Mouse (Mus musculus) MEL (cell line): ENCODE results near the gene Lrp3. TPM values are rescaled to one million over a fixed set of nuclear protein-coding genes. Genes with fewer than 3 reads are reported as not detected.
A peak's percentile ranks its signal among the peaks of the same experiment; 100 is the strongest.

Experiments
- DNase-seq: peaks from one replicate; pipeline ENCODE4 v3.0.0; 2011; ENCODE audit warnings: low read depth, low spot score
- H3K27ac ChIP-seq: 2 replicates; pipeline ENCODE4 v1.5.1; 2012; ENCODE audit warnings: low read depth, mild to moderate bottlenecking, control low read depth, low read length, moderate library complexity; ENCODE audit not compliant: control insufficient read depth
- H3K27me3 ChIP-seq, 2 experiments: fragments of 150-350 bp in 1 of 2; sonication (generic) in 1 of 2; 2 replicates each; pipeline ENCODE4 v1.6.1; 2012; ENCODE audit warnings: low read length in 2 of 2, mild to moderate bottlenecking in 2 of 2, improper control_type of control experiment in 1 of 2, moderate library complexity in 1 of 2; ENCODE audit not compliant: insufficient read depth in 2 of 2, control insufficient read depth in 1 of 2
- H3K36me3 ChIP-seq, 2 experiments: 2 replicates each; pipeline ENCODE4 v1.6.1; 2012 to 2014; ENCODE audit warnings: low read length in 2 of 2, improper control_type of control experiment in 1 of 2, inconsistent platforms in 1 of 2, mild to moderate bottlenecking in 1 of 2; ENCODE audit not compliant: insufficient read depth in 2 of 2, control insufficient read depth in 1 of 2
- H3K4me1 ChIP-seq, 2 experiments: fragments of 150-350 bp in 1 of 2; sonication (generic) in 1 of 2; 2 replicates each; pipeline ENCODE4 v1.6.1; 2012; ENCODE audit warnings: low read length in 2 of 2, improper control_type of control experiment in 1 of 2, mild to moderate bottlenecking in 1 of 2; ENCODE audit not compliant: insufficient read depth in 2 of 2, control insufficient read depth in 1 of 2
- H3K4me3 ChIP-seq, 2 experiments: fragments of 150-350 bp in 1 of 2; sonication (generic) in 1 of 2; 2 replicates each; pipeline ENCODE4 v1.5.1; 2012; ENCODE audit warnings: low read depth in 2 of 2, low read length in 2 of 2, mild to moderate bottlenecking in 2 of 2, moderate library complexity in 2 of 2, control low read depth in 1 of 2, improper control_type of control experiment in 1 of 2; ENCODE audit not compliant: control insufficient read depth in 1 of 2, insufficient read depth in 1 of 2
- H3K79me2 ChIP-seq: 2 replicates; pipeline ENCODE4 v1.6.1; 2012; ENCODE audit warnings: mild to moderate bottlenecking, low read length, moderate library complexity; ENCODE audit not compliant: control insufficient read depth, poor library complexity, insufficient read depth
- H3K9ac ChIP-seq: 2 replicates; pipeline ENCODE4 v1.6.1; 2012; ENCODE audit warnings: low read depth, mild to moderate bottlenecking, control low read depth, low read length, moderate library complexity; ENCODE audit not compliant: control insufficient read depth, poor library complexity, severe bottlenecking
- H3K9me3 ChIP-seq: fragments of 150-350 bp; sonication (generic); replicated peaks from 2 replicates; pipeline ENCODE4 v1.6.1; 2012; ENCODE audit warnings: mild to moderate bottlenecking, low read length, improper control_type of control experiment, moderate library complexity; ENCODE audit not compliant: insufficient read depth
- BHLHE40 ChIP-seq: IDR thresholded peaks from 2 replicates; pipeline ENCODE4 v1.6.1; 2012; ENCODE audit warnings: low read depth, mild to moderate bottlenecking, inconsistent platforms, low read length, improper control_type of control experiment, borderline replicate concordance
- CHD1 ChIP-seq: IDR thresholded peaks from 2 replicates; pipeline ENCODE4 v1.6.1; 2012; ENCODE audit warnings: low read depth, mild to moderate bottlenecking, inconsistent platforms, low read length, improper control_type of control experiment
- CHD2 ChIP-seq: IDR thresholded peaks from 2 replicates; pipeline ENCODE4 v1.6.1; 2011; ENCODE audit warnings: low read length, improper control_type of control experiment
- CTCF ChIP-seq, 3 experiments: IDR thresholded peaks in 2 of 3; conservative IDR thresholded peaks in 1 of 3; 2 replicates each; pipeline ENCODE4 v1.5.1; 2011 to 2012; ENCODE audit warnings: low read length in 3 of 3, low read depth in 2 of 3, mild to moderate bottlenecking in 2 of 3, improper control_type of control experiment in 1 of 3, inconsistent platforms in 1 of 3, mixed read lengths in 1 of 3, moderate library complexity in 1 of 3; ENCODE audit not compliant: control insufficient read depth in 1 of 3, insufficient read depth in 1 of 3, poor library complexity in 1 of 3, severe bottlenecking in 1 of 3
- E2F4 ChIP-seq: IDR thresholded peaks from 2 replicates; pipeline ENCODE4 v1.6.1; 2011; ENCODE audit warnings: low read depth, low read length, improper control_type of control experiment, borderline replicate concordance
- ELF1 ChIP-seq: IDR thresholded peaks from 2 replicates; pipeline ENCODE4 v1.6.1; 2014; ENCODE audit warnings: low read depth, mild to moderate bottlenecking, inconsistent platforms, low read length, improper control_type of control experiment, moderate library complexity
- EP300 ChIP-seq, 2 experiments: IDR thresholded peaks; 2 replicates each; pipeline ENCODE4 v1.6.1; 2011; ENCODE audit warnings: improper control_type of control experiment in 2 of 2, low read length in 2 of 2, low read depth in 1 of 2, mild to moderate bottlenecking in 1 of 2
- GABPA ChIP-seq: IDR thresholded peaks from 2 replicates; pipeline ENCODE4 v1.6.1; 2012; ENCODE audit warnings: low read depth, mild to moderate bottlenecking, inconsistent platforms, low read length, improper control_type of control experiment, moderate library complexity
- GATA1 ChIP-seq: IDR thresholded peaks from 2 replicates; pipeline ENCODE4 v1.6.1; 2011; ENCODE audit warnings: low read depth, low read length, improper control_type of control experiment
- HCFC1 ChIP-seq: IDR thresholded peaks from 2 replicates; pipeline ENCODE4 v1.6.1; 2012; ENCODE audit warnings: low read depth, mild to moderate bottlenecking, inconsistent platforms, low read length, improper control_type of control experiment, moderate library complexity
- JUND ChIP-seq: IDR thresholded peaks from 2 replicates; pipeline ENCODE4 v1.6.1; 2011; ENCODE audit warnings: low read depth, mild to moderate bottlenecking, improper control_type of control experiment, low read length
- KAT2A ChIP-seq: conservative IDR thresholded peaks from 2 replicates; pipeline ENCODE4 v1.6.1; 2012; ENCODE audit warnings: low read depth, low read length, improper control_type of control experiment, inconsistent platforms
- MAFK ChIP-seq: IDR thresholded peaks from 2 replicates; pipeline ENCODE4 v1.6.1; 2011; ENCODE audit warnings: low read depth, mild to moderate bottlenecking, low read length, improper control_type of control experiment, borderline replicate concordance
- MAX ChIP-seq: IDR thresholded peaks from 2 replicates; pipeline ENCODE4 v1.6.1; 2011; ENCODE audit warnings: low read length, improper control_type of control experiment
- MEF2A ChIP-seq: IDR thresholded peaks from 2 replicates; pipeline ENCODE4 v1.6.1; 2014; ENCODE audit warnings: low read depth, mild to moderate bottlenecking, inconsistent platforms, low read length, improper control_type of control experiment; ENCODE audit not compliant: poor library complexity, insufficient replicate concordance, severe bottlenecking; ENCODE audit errors: extremely low read depth
- MXI1 ChIP-seq: IDR thresholded peaks from 2 replicates; pipeline ENCODE4 v1.6.1; 2011; ENCODE audit warnings: mild to moderate bottlenecking, low read depth, low read length, improper control_type of control experiment
- MYB ChIP-seq: IDR thresholded peaks from 2 replicates; pipeline ENCODE4 v1.6.1; 2011; ENCODE audit warnings: mild to moderate bottlenecking, low read depth, low read length, improper control_type of control experiment
- MYC ChIP-seq: IDR thresholded peaks from 2 replicates; pipeline ENCODE4 v1.6.1; 2011; ENCODE audit warnings: low read depth, mild to moderate bottlenecking, low read length, improper control_type of control experiment, moderate library complexity
- NELFE ChIP-seq: IDR thresholded peaks from 2 replicates; pipeline ENCODE4 v1.6.1; 2011; ENCODE audit warnings: low read depth, low read length, improper control_type of control experiment
- NRF1 ChIP-seq: IDR thresholded peaks from 2 replicates; pipeline ENCODE4 v1.6.1; 2014; ENCODE audit warnings: low read depth, mild to moderate bottlenecking, inconsistent platforms, low read length, improper control_type of control experiment, moderate library complexity; ENCODE audit not compliant: poor library complexity, insufficient read depth, severe bottlenecking
- POLR2A ChIP-seq, 2 experiments: IDR thresholded peaks; 2 replicates each; pipeline ENCODE4 v1.6.1; 2011 to 2012; ENCODE audit warnings: low read length in 2 of 2, mild to moderate bottlenecking in 2 of 2, control low read depth in 1 of 2, improper control_type of control experiment in 1 of 2, low read depth in 1 of 2, moderate library complexity in 1 of 2; ENCODE audit not compliant: control insufficient read depth in 1 of 2, insufficient read depth in 1 of 2, poor library complexity in 1 of 2
- POLR2AphosphoS2 ChIP-seq: IDR thresholded peaks from 2 replicates; pipeline ENCODE4 v1.6.1; 2011; ENCODE audit warnings: low read length, improper control_type of control experiment
- POLR2AphosphoS5 ChIP-seq: IDR thresholded peaks from 2 replicates; pipeline ENCODE4 v1.6.1; 2012; ENCODE audit warnings: low read depth, borderline replicate concordance, mild to moderate bottlenecking, inconsistent platforms, low read length, moderate library complexity, mixed read lengths
- RAD21 ChIP-seq: IDR thresholded peaks from 2 replicates; pipeline ENCODE4 v1.6.1; 2011; ENCODE audit warnings: mild to moderate bottlenecking, low read depth, low read length, improper control_type of control experiment
- RCOR1 ChIP-seq: IDR thresholded peaks from 2 replicates; pipeline ENCODE4 v1.6.1; 2012; ENCODE audit warnings: low read depth, mild to moderate bottlenecking, inconsistent platforms, low read length, improper control_type of control experiment
- SIN3A ChIP-seq: IDR thresholded peaks from 2 replicates; pipeline ENCODE4 v1.6.1; 2012; ENCODE audit warnings: low read length, improper control_type of control experiment, inconsistent platforms
- SMC3 ChIP-seq: IDR thresholded peaks from 2 replicates; pipeline ENCODE4 v1.6.1; 2011; ENCODE audit warnings: low read depth, low read length, improper control_type of control experiment
- TBP ChIP-seq: IDR thresholded peaks from 2 replicates; pipeline ENCODE4 v1.8.0; 2011; ENCODE audit warnings: low read depth, low read length, improper control_type of control experiment
- TCF12 ChIP-seq: IDR thresholded peaks from 2 replicates; pipeline ENCODE4 v1.6.1; 2014; ENCODE audit warnings: low read depth, mild to moderate bottlenecking, inconsistent platforms, low read length, improper control_type of control experiment, moderate library complexity
- UBTF ChIP-seq: IDR thresholded peaks from 2 replicates; pipeline ENCODE4 v1.6.1; 2012; ENCODE audit warnings: low read depth, mild to moderate bottlenecking, inconsistent platforms, low read length, improper control_type of control experiment, moderate library complexity, borderline replicate concordance; ENCODE audit not compliant: insufficient read depth
- USF1 ChIP-seq: IDR thresholded peaks from 2 replicates; pipeline ENCODE4 v1.6.1; 2014; ENCODE audit warnings: low read depth, mild to moderate bottlenecking, inconsistent platforms, low read length, improper control_type of control experiment, moderate library complexity
- ZC3H11A ChIP-seq: IDR thresholded peaks from 2 replicates; pipeline ENCODE4 v1.6.1; 2012; ENCODE audit warnings: low read depth, mild to moderate bottlenecking, inconsistent platforms, low read length, improper control_type of control experiment
- ZKSCAN1 ChIP-seq: IDR thresholded peaks from 2 replicates; pipeline ENCODE4 v1.6.1; 2012; ENCODE audit warnings: low read depth, mild to moderate bottlenecking, inconsistent platforms, low read length, improper control_type of control experiment, moderate library complexity
- ZMIZ1 ChIP-seq: IDR thresholded peaks from 2 replicates; pipeline ENCODE4 v1.6.1; 2012; ENCODE audit warnings: low read depth, mild to moderate bottlenecking, inconsistent platforms, low read length, improper control_type of control experiment, moderate library complexity
- ZNF384 ChIP-seq: IDR thresholded peaks from 2 replicates; pipeline ENCODE4 v1.6.1; 2012; ENCODE audit warnings: low read depth, mild to moderate bottlenecking, inconsistent platforms, low read length, improper control_type of control experiment
- polyA plus RNA-seq, 2 experiments: library from polyadenylated mRNA; stranded (reverse) in 1 of 2; unstranded in 1 of 2; fragments of >175 nt in 1 of 2; fragments of >200 nt in 1 of 2; gene quantifications; 2 replicates each; pipeline versions ENCODE4 v1.2.1 to v1.2.4; 2012; ENCODE audit warnings: low replicate concordance in 2 of 2, low read depth in 1 of 2; ENCODE audit not compliant: insufficient read length in 2 of 2, insufficient read depth in 1 of 2, missing spikeins in 1 of 2
- total RNA-seq: library from RNA; depleted of rRNA; stranded (reverse); fragments of 300-350 nt; gene quantifications from 2 replicates; pipeline ENCODE4 v1.2.3, GENCODE M21; 2012

Gene Lrp3
- total and polyA plus RNA-seq, 3 experiments: not detected

DNA sequence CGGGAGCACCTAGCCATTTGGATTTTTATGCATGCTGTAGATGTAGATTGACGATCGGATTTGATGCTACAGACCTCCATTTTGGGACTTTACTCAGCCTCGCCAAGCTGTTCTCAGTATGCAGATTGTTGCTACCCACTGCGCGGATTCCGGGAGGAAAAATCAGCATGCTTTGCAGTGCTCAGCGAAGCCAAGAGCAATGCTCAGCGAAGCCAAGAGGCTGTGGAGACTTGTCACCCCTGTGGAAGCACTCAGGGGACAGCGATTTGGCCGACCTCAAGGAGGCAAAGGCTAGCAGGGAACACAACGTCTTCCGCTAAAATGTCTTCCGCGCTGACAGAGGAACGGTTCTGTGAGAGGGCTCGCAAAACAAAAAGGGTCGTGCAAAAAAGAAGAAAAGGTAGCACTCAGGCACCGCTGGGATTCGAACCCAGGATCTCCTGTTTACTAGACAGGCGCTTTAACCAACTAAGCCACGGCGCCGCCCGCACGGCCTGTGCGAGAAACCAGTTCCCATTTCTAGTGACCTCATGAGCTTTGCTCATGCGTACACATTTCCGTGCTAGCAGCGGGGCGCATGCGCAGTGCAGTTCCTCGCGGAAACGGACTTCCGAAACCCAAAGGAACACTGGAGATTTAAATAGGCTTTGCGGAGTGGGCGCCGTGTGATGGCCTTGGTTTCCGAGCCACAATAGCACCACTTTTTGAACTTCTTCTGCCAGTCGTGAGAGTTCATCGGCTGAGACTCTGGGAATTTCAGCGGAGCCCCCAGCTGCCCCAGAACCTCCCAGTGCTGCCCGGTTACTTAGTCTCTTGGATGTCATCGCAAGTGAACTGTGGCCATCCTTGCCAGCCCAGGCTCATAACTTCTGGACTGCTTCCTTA is 19.3 kb upstream of the Lrp3 start:
- DNase-seq: peak; percentile 97
- peak overlapping the region; percentile 88 for H3K27ac ChIP-seq
- H3K4me1 ChIP-seq: peaks cover 0 to 9% of the 10 kb centered on the region in 2 experiments; a peak in 1 of 4 replicates
- H3K9ac ChIP-seq: peak overlapping the region; percentile 85
- no peaks in the 10 kb centered on the region for H3K27me3 ChIP-seq
- H3K79me2 ChIP-seq: no peaks in the 10 kb centered on the region; the same call in 1 of the 2 replicates
- peaks cover 0 to 2% of the 10 kb centered on the region in 2 experiments; a peak in 2 of 4 replicates for H3K36me3 ChIP-seq
- H3K9me3 ChIP-seq: no peaks in the 10 kb centered on the region
- peak overlapping the region; percentile 71 to 86 for H3K4me3 ChIP-seq
- peak; percentile 17; the same call in 1 of the 2 replicates for TF ChIP-seq TCF12
- TF ChIP-seq POLR2A (IDR thresholded peaks at IDR 0.05; ENCODE audit: control insufficient read depth in 1 of 2, insufficient read depth in 1 of 2, low read depth in 1 of 2, low read length in 2 of 2, poor library complexity in 1 of 2): peak in 1 of 2 experiments; percentile 50; a peak in 2 of 4 replicates
- TF ChIP-seq CHD1: no peak
- peak; percentile 76 for TF ChIP-seq NELFE
- no peak for TF ChIP-seq CTCF (IDR thresholded peaks at IDR 0.05 in 2 of 3, conservative IDR thresholded peaks at IDR 0.05 in 1 of 3; ENCODE audit: control insufficient read depth in 1 of 3, insufficient read depth in 1 of 3, low read depth in 2 of 3, low read length in 3 of 3, poor library complexity in 1 of 3, severe bottlenecking in 1 of 3)
- peak; percentile 100 for TF ChIP-seq TBP
- peak; percentile 51; the same call in 1 of the 2 replicates for TF ChIP-seq POLR2AphosphoS2
- peak; percentile 66 for TF ChIP-seq HCFC1
- TF ChIP-seq UBTF: no peak
- TF ChIP-seq ZKSCAN1: no peak
- peak; percentile 62; the same call in 1 of the 2 replicates for TF ChIP-seq KAT2A
- no peak for TF ChIP-seq RAD21
- TF ChIP-seq SMC3: no peak
- 0 out of 2 replicates have a peak, but pooled peaks have one; percentile 3 for TF ChIP-seq ZC3H11A
- no peak for TF ChIP-seq POLR2AphosphoS5
- TF ChIP-seq SIN3A: peak; percentile 55; the same call in 1 of the 2 replicates
- no peak for TF ChIP-seq EP300 (IDR thresholded peaks at IDR 0.05; ENCODE audit: low read depth in 1 of 2, low read length in 2 of 2)
- peak; percentile 90 for TF ChIP-seq NRF1
- TF ChIP-seq CHD2: no peak
- TF ChIP-seq MXI1: peak; percentile 53
- TF ChIP-seq ZNF384: no peak
- TF ChIP-seq MAFK: peak; percentile 98
- peak; percentile 75; the same call in 1 of the 2 replicates for TF ChIP-seq JUND
- peak; percentile 86 for TF ChIP-seq ELF1
- no peak for TF ChIP-seq MEF2A
- TF ChIP-seq ZMIZ1: no peak
- TF ChIP-seq GABPA: no peak
- TF ChIP-seq BHLHE40: no peak
- 0 out of 2 replicates have a peak, but pooled peaks have one; percentile 68 for TF ChIP-seq E2F4
- no peak for TF ChIP-seq RCOR1
- TF ChIP-seq MYC: peak; percentile 25; the same call in 1 of the 2 replicates
- TF ChIP-seq MYB: no peak
- TF ChIP-seq GATA1: no peak
- TF ChIP-seq USF1: no peak
- peak; percentile 46; the same call in 1 of the 2 replicates for TF ChIP-seq MAX
